Mouse (Mus musculus) adrenal gland, adult (tissue): Measurements from ENCODE around the gene Stim1.

Source experiments
- DNase-seq, 2 experiments: peaks; one replicate each; pipeline ENCODE4 v3.0.0; 2022 to 2023; ENCODE audit warnings: low spot score in 1 of 2; ENCODE audit not compliant: inconsistent age in 2 of 2

Stim1 gene

DNA sequence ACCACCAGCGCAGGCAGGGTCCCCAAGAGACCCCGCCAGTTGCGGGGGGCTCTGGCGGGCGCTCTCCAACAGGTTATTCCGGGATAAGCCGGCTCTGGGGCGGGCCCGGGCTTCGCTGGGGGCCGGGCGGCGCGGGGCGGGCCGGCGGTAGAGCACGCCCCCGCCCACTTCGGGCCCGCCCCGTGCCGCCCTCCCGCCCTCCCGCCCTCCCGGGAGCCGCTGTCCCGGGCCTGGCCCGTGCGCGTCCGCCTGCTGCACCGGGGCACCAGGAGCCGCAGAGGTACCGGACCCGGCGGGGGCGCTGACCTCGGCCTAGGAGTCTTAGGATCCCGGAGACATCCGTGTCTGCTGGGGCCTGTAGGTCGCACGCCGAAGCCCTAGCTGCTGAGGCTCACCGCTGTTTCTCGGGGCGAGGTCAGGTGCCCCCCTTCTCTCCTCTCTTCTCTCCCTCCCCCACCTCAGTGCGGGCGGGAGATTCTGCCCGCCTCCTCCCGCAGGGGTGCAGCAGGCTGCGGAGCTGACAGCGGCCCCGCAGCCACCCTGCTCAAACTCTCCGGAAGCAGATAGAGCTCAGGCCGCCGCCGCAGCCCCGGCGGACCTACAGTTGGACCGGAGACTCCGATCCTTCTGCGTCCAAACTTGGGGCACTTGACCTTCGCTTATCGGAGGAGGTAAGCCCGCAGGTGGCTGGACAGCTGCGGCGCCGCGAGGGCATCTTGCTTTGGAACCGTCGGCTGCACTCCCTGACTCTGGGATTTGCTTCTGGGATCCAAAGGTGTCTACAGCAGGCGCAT is at the start of gene Stim1:
Gene Stim1 (plus strand): TSS at position 206 of the 794 bp plus-strand sequence.
- DNase-seq: peak; percentile 80 to 90

DNA sequence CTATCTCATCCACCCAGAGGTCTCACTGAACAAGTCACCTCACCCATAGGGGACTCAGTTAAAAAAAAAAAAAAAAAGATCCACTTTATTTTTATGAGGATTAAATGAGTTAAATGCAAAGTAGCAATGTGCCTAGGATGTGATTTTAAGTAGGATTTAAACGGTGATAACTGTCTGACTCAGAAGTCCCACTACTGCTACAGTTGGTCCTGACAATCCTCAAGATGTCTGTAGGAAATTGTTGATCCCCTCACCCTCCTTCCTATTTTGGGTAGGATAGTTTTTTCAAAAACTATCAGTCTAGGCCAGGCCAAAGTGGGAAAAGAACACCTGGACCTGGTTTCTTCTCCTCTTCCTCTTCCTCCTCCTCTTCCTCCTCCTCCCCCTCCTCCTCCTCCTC is 45.7 kb upstream of the Stim1 start:
- no peak for DNase-seq

GRCm38 (mm10) chr7:102222336-102222735 is 45.3 kb upstream of the Stim1 start:
- DNase-seq: peak in 1 of 2 experiments; percentile 80

GRCm38 (mm10) chr7:102222830-102223556 is 44.6 kb upstream of the Stim1 start:
- DNase-seq: peak; percentile 84 to 93

GRCm38 (mm10) chr7:102223883-102224738 is 43.5 kb upstream of the Stim1 start:
- peak; percentile 73 to 89 for DNase-seq

DNA sequence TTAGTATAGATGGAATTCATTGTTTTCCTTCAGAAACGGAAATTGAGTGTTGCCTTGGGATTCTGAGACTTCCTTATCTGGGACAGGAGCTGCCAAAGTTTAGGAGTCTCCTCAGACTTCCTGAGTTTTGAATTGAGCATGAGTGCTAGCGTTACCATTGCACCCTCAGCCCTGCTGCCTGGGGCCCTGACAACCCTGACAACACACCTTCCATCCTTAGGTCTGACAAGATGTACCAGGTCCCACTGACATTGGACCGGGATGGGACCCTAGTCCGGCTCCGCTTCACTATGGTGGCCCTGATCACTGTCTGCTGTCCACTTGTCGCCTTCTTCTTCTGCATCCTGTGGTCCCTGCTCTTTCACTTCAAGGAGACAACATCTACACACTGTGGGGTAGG is 41.6 kb upstream of the Stim1 start:
- no peak for DNase-seq

DNA sequence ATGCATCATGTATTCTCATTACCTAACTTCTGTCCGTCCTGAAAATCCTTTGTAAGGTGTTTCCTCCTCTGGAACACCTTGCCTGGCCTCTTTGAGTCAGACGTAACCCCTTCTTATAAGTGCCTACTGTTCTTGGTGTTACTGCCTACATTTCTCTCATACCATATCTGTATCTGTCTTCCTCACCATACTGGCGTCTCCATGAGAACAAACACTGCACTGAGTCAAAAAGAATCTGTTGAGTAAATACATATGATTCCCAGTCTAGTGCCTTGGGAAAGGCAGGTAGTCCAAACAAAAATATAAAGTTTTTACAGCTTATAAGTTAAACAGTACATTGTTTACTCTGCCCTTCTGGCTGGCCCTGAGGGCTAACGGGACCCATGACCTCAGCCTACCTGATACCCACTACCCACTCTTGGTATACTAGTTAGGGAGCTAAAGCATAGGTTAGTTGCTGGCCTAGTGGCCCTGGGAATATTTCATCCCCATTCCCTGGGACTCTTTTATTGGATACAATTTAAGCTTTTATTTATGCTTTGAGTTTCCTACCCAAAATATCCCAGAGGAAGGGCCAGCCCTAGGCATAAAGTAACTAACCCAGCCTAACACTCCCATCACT is 39.4 kb upstream of the Stim1 start:
- DNase-seq: no peak

DNA sequence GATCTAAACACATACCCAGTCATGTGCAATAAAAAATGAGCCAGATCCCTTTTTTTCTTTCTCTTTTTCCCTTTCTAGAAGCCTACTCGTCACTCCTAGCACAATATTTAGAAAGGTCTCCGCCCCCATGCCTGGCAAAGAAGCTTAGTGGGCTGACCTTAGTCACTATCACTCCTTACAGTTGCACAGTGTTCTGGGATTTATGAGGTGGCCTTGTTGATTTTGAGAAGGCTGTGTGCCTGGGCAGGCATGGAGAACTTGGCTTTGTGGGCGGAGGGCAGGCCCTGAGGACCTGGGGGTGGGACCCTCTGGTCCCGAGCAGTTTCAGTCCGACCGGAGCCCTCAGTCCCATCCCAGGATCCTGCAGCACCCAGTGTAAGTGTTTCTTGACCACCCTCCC is 37.8 kb upstream of the Stim1 start:
- DNase-seq: peak; percentile 80 to 81

- DNase-seq: no peak
Measured at GRCm38 (mm10) chr7:102233059-102233458, 34.5 kb upstream of the Stim1 start.

- peak in 1 of 2 experiments; percentile 22 for DNase-seq
Measured at GRCm38 (mm10) chr7:102238686-102239286, 28.8 kb upstream of the Stim1 start.

DNA sequence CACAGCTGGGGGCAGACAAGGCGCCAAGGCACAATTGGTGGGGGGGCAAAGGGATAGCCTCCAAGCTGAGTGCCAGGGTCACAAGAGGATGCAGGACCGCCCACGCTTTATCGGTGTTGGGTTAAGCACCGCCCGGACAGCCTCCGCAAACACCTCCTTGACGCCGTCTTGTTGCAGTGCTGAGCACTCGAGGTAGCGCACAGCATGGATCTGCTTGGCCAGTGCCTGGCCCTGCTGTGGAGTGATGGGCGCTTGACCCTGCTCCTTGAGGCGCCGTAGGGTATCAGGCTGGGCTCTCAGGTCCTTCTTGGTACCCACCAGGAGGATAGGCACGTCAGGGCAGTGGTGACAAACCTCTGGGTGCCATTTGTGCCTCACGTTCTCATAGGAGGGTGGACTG is 28.0 kb upstream of the Stim1 start:
- DNase-seq: no peak

- DNase-seq: peak in 1 of 2 experiments; percentile 44
Measured at GRCm38 (mm10) chr7:102242371-102242770, 25.2 kb upstream of the Stim1 start.

GRCm38 (mm10) chr7:102242917-102243316 is 24.7 kb upstream of the Stim1 start:
- DNase-seq: no peak

DNA sequence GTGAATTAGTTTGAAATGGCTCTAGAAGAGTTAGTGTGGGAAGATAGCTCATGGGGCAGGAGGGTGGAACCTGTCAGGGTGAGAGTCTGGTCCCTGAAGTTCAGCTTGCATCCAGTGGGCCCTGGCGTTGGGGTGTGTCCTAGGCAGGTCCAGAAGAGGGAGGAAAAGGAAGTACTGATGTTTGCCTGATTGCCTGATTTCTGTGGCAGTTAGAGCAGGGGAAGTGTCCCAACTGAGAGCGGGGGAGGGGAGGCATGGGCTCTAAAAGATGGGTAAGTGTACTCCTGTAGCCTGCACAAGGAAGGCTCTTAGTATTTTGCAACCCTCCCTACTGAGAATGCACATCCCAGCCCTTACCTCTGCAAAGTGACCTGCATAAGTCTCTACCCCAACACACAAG is 23.7 kb upstream of the Stim1 start:
- peak in 1 of 2 experiments; percentile 57 for DNase-seq

GRCm38 (mm10) chr7:102244782-102245535 is 22.6 kb upstream of the Stim1 start:
- no peak for DNase-seq

DNA sequence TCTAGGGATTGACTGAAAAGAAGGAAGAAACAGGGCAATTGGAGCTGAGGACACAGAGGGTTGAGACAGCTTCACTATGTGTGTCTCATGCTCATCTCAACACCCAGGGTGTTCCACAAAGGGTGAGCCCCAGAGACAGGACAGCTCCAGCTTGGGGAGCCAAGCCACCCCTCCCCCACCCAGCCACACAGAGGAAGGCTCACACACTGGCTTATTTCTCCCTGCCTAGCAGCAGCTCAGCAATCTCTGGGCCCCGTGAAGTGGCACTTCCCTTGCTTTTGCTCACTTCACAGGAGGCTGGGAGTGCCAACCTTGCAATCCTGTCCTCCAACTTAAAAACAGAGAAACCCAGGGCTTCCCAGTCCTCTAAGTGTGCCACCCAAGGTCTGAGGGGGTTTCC is 21.8 kb upstream of the Stim1 start:
- DNase-seq: peak in 1 of 2 experiments; percentile 55

DNA sequence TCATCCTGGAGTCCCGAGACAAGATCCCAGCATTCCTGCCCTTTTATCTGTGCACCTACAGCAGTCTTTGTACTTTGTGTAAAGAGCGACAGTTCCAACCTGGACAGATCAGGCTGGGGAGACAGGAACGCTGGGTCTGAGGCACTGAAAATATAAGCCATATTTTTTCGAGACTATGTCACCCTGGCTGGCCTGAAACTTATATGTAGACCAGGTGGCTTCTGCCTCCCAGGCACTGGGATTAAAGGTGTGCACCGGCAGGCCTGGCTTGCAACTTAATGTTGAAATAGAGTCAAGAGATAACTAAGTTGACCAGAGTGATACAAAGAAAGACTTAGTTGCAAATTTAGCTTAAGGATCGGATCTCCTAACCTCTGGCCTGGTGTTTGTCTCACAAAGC is 21.3 kb upstream of the Stim1 start:
- DNase-seq: no peak

DNA sequence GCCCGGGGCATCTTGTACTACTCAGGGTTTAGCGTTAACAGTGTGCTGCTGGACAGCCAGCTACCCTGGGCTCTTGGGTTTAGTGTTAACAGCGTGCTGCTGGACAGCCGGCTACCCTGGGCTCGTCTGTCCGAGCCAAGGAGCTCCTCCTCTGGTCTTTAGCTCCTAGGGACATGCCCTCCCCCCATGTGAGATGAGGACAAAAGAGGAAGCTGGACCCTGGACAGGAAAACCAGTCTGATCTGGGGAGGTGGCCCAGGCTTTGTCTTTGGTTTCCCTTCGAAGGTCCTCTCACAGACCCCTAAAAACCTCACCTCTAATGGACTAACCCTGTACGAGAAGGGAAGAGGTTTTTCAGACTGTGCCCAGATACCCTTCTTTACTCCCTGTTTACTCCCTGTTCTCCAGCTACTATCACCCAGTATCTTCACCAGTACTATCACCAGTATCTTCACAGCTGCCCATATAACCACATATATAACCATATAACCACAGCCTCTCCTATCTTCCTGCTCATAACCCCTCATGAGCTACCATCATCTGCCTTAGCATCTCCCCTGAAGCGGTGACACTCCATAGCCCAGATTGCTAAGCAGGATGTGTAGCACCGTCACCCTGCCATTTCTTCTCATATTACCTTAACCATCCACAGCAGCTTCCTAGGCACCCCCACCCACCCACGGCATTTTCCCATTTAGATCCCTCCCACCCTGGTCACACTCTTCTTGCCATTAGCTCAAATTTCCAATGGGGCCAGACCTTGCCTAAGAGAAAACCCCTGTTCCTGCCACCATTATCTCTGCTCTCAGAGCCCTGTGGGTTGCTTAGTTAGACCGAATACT is 20.4 kb upstream of the Stim1 start:
- peak in 1 of 2 experiments; percentile 42 for DNase-seq
